Mouse (Mus musculus) olfactory bulb, adult 2 months (tissue): ENCODE measurements around the gene Uqcc2.

Experiments
- CTCF ChIP-seq: fragments of 200-500 bp; IDR thresholded peaks from 2 replicates; pipeline ENCODE4 v1.5.1; 2012; ENCODE audit warnings: low read depth, mild to moderate bottlenecking, low read length, moderate library complexity; ENCODE audit not compliant: insufficient read depth
- POLR2A ChIP-seq: fragments of 200-500 bp; IDR thresholded peaks from 2 replicates; pipeline ENCODE4 v1.6.1; 2012; ENCODE audit warnings: mild to moderate bottlenecking, low read depth, low read length, moderate library complexity; ENCODE audit not compliant: insufficient read depth

DNA sequence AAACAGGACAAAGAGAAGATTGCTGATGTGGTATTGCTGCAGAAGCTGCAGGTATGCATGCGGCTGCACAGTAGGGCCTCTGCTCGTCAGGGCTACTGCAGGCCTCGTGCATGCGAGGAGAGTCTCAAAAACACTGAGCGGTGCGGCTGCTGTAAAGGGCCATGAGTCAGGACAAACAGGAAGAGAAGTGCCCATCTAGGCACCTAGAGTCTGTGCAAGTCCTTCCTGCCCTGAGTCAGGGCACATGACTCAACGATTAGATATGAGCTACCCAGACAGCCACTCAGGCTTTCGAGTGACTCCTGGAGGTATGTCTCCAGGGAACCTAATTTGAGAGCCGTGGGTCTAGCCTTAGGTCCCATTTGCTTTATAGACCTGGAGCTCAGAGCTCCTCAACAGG is 50.1 kb downstream of the Uqcc2 start:
- TF ChIP-seq CTCF (no peak), POLR2A (no peak)
